Mouse (Mus musculus) bone marrow macrophage, adult 2 months (primary cell): ENCODE measurements around the gene Pacrg.

Experiments used
- CTCF ChIP-seq: IDR thresholded peaks from 2 replicates; pipeline ENCODE4 v1.5.1; 2012; ENCODE audit warnings: low read depth, mild to moderate bottlenecking, low read length, moderate library complexity
- POLR2A ChIP-seq: IDR thresholded peaks from 2 replicates; pipeline ENCODE4 v1.6.1; 2012; ENCODE audit warnings: mild to moderate bottlenecking, low read depth, low read length, borderline replicate concordance

GRCm38 (mm10) chr17:10635955-10636470, 204.1 kb downstream of the Pacrg start:
- TF ChIP-seq CTCF (no peak), POLR2A (no peak)
